Mouse (Mus musculus): Measurements from ENCODE around the gene Tmem100.

Gene Tmem100

GRCm38 (mm10) chr11:90013657-90014056 lies 16.5 kb upstream of the Tmem100 start:
- in situ Hi-C loops (cut with MboI, MseI) = no loop called here

- in situ Hi-C loops (cut with MboI, MseI) = no loop called here
These were observed 14.9 kb upstream of the Tmem100 start for GRCm38 (mm10) chr11:90015281-90015680.

- in situ Hi-C loops (cut with MboI, MseI) = no loop called here
These were observed 11.0 kb upstream of the Tmem100 start for GRCm38 (mm10) chr11:90019161-90019560.

- in situ Hi-C loops (cut with MboI, MseI) = no loop called here
These were observed 4.0 kb upstream of the Tmem100 start for GRCm38 (mm10) chr11:90025891-90026801.

- in situ Hi-C loops (cut with MboI, MseI) = no loop called here
These were observed 3.4 kb upstream of the Tmem100 start for GRCm38 (mm10) chr11:90026802-90027174.

- in situ Hi-C loops (cut with MboI, MseI) = no loop called here
These were observed 2.9 kb upstream of the Tmem100 start for GRCm38 (mm10) chr11:90027216-90027615.

- in situ Hi-C loops (cut with MboI, MseI) = no loop called here
These were observed 1.4 kb upstream of the Tmem100 start for GRCm38 (mm10) chr11:90028746-90029145.

- in situ Hi-C loops (cut with MboI, MseI) = no loop called here
These were observed 794 bp upstream of the Tmem100 start for GRCm38 (mm10) chr11:90029354-90029753.

GRCm38 (mm10) chr11:90030557-90030956 lies 409 bp downstream of the Tmem100 start:
- in situ Hi-C loops (cut with MboI, MseI) = no loop called here

- in situ Hi-C loops (cut with MboI, MseI) = no loop called here
These were observed 928 bp downstream of the Tmem100 start for GRCm38 (mm10) chr11:90031076-90031475.

GRCm38 (mm10) chr11:90032807-90033206 lies 2.7 kb downstream of the Tmem100 start:
- in situ Hi-C loops (cut with MboI, MseI) = no loop called here

GRCm38 (mm10) chr11:90033442-90033841 lies 3.3 kb downstream of the Tmem100 start:
- in situ Hi-C loops (cut with MboI, MseI) = no loop called here

GRCm38 (mm10) chr11:90034646-90035045 lies 4.5 kb downstream of the Tmem100 start:
- in situ Hi-C loops (cut with MboI, MseI) = no loop called here

- in situ Hi-C loops (cut with MboI, MseI) = no loop called here
These were observed 5.4 kb downstream of the Tmem100 start for GRCm38 (mm10) chr11:90035532-90035931.

- in situ Hi-C loops (cut with MboI, MseI) = no loop called here
These were observed 6.3 kb downstream of the Tmem100 start for GRCm38 (mm10) chr11:90036416-90036815.

GRCm38 (mm10) chr11:90038022-90038421 lies 7.9 kb downstream of the Tmem100 start:
- in situ Hi-C loops (cut with MboI, MseI) = no loop called here

- in situ Hi-C loops (cut with MboI, MseI) = no loop called here
These were observed 14.3 kb downstream of the Tmem100 start for GRCm38 (mm10) chr11:90044459-90044858.

GRCm38 (mm10) chr11:90046211-90046610 lies 16.1 kb downstream of the Tmem100 start:
- in situ Hi-C loops (cut with MboI, MseI) = no loop called here

- in situ Hi-C loops (cut with MboI, MseI) = no loop called here
These were observed 17.1 kb downstream of the Tmem100 start for GRCm38 (mm10) chr11:90047271-90047670.

- in situ Hi-C loops (cut with MboI, MseI) = no loop called here
These were observed 19.9 kb downstream of the Tmem100 start for GRCm38 (mm10) chr11:90050016-90050415.

GRCm38 (mm10) chr11:90052785-90053184 lies 22.6 kb downstream of the Tmem100 start:
- in situ Hi-C loops (cut with MboI, MseI) = no loop called here

GRCm38 (mm10) chr11:90053820-90054219 lies 23.7 kb downstream of the Tmem100 start:
- in situ Hi-C loops (cut with MboI, MseI) = no loop called here

- in situ Hi-C loops (cut with MboI, MseI) = no loop called here
These were observed 24.3 kb downstream of the Tmem100 start for GRCm38 (mm10) chr11:90054401-90054800.

All from T-helper 2 cell (primary cell).